Mouse (Mus musculus): ENCODE measurements around the gene Zmat1.

DNA sequence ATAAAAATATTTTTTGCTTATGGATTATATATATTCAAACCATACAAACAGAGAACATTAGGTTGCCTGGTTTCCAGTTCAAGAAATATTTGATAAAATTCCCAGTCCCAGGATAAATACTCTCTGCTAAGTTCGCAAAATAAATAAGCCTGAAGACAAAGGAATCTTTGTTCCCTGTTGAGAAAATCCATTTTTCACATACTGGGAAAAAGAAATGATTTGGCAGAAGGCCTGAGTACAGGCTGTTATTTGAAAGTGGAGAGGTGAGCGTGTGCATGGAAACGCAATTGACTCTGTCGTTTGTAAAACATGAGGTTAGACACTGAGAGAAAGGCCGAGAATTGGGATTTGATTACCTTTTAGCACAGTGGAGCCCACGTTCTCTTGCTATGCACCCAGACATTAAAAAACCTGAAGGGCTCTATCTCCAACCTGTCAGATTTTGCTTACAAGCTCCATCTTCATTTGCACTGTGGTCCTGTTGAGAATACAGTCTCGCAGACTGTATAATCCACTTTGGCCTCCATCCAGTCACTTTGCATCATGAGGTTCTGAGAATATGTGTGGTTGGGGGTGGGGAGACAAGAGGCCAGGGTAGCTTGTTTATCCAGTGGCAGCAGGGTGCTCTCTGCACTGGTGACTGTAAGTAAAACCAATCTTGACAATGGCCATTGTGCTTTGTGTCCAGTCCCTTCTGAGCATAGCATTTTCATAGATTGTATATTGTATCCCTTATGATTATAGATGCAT lies 85.2 kb downstream of the Zmat1 start:
- TF ChIP-seq POLR2A (IDR thresholded peaks at IDR 0.05; ENCODE audit: low read depth, low read length) (no peak), CTCF (IDR thresholded peaks at IDR 0.05; ENCODE audit: borderline replicate concordance, insufficient read depth, low read length) (no peak)

All from embryonic fibroblast, embryonic 13.5 days (primary cell).